Mouse (Mus musculus) kidney, adult 11 months (tissue): ENCODE measurements at regions not wholly inside any gene's neighbourhood (a gene's known extent, or its start where the extent isn't known, plus 50 kb on each side); places are given as distances from the start of the nearest gene placed in this dataset.
A peak's percentile ranks its signal among the peaks of the same experiment; 100 is the strongest.

Experiments
- DNase-seq: peaks from one replicate; pipeline ENCODE4 v3.0.0; 2022

DNA sequence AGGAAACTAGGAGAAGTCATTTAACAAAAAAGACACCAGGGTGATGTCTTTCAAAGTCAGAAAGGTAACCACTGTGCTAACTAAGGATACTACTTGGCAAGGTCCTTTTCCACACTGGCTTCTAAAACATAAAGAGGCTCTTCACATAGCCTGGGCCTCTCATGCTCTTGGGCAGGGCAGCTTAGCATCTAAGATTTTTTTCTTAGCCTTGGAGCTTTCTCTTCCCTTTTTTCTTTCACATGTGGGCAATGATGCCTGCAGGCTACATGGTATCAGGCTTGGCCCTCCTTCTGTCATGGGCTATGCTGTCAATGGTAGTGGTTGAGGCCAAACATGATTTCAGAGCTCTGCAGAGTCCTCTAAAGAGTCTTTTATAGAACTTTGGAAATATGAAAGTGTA lies 60.6 kb downstream of the Serpinb6d start:
- DNase-seq: no peak

DNA sequence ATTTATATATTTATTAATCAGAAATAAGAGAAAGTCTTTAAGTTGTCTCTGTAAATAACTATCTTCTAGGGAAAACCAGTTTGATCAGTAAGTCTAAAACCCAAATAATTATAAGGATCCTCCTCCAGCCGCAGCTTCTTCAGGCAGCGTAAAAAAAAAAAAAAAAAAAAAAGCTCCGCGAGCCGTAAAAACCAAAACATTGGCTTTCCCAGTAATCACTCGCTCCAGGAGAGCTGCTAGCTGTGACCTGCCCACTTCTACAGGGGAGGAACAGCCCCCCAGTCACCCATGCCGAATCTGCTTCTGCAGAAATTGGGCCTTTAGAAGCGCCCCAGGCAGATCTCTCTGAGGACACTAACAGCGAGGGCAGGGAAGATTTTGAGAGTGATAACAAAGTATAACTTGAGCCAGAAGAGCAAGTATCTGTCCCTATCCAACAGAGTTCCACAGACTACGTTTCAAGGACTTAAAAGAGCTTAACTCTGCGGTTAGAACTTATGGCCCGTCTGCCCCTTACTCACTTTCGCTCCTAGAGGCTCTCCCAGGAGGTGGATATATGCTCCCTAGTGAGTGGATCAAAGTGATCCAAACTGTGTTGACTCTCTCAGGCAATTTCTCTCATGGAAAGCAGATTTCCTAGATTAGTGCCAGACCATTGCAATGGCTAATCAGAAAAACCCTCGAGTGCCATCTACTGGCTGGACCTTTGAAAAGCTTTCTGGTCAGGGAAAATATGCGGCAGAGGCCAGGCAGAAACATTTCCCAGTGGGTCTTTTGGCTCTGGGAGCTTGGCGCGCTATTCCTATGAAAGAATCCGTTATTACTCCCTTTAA lies 80.7 kb downstream of the Serpinb6e start:
- DNase-seq: peak; percentile 28

DNA sequence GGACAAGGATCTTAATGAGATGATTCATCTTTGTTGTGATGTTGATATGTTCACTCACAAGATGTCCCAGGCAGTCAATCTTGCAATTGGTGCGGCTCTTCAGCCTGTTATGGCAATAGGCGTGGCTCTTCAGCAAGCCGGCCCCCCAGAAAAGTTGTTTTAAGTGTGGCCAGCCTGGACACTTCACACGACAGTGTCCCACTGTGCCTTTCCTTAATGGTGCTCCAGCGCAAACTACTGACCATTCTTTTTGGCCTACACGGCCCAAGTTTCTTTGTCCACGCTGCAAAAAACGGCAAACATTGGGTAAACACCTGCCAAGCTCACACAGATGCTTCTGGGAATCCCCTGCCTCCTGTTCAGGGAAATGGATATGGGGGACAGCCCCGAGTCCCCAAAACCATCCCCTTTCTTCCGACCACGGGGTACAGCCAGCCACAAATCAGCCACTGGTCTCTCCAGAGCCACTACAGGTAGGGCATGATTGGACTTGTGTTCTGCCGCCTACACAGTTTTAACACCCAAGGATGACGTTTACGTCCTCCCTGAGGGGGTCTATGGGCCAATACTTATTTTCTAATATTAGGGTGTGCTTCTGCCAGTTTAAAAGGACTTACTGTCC lies 79.8 kb downstream of the Serpinb6e start:
- DNase-seq: no peak
